In genomic region chr11:116671112-116671844, GRCm38 (mm10) we compare ENCODE assay signal across 8 mouse cellular contexts. TPM values are rescaled to one million over a fixed set of nuclear protein-coding genes. Genes with fewer than 3 reads are reported as not detected.
A peak's percentile ranks its signal among the peaks of the same experiment; 100 is the strongest.
DNase-seq lines count a peak whose midpoint lies in the region; ATAC-seq lines count a peak whose summit lies in the region.

No protein-coding gene starts in this region.

- H3K4me2 ChIP-seq in heart, embryonic 16.5 days (ENCODE audit: low read depth, low read length) = peak overlapping the region; percentile 92
- peak overlapping the region; percentile 86 for H3K4me2 ChIP-seq in liver, embryonic 15.5 days
- H3K4me2 ChIP-seq in neural tube, embryonic 12.5 days (replicated peaks) = peak overlapping the region; percentile 91

- peak overlapping the region; percentile 95 for H3K9ac ChIP-seq in heart, embryonic 16.5 days (ENCODE audit: low read length)
- peak overlapping the region; percentile 75 for H3K9ac ChIP-seq in liver, embryonic 15.5 days
- peak overlapping the region; percentile 87 for H3K9ac ChIP-seq in neural tube, embryonic 12.5 days

- peak overlapping the region; percentile 95 for H3K27ac ChIP-seq in forebrain, embryonic 10.5 days
- peak overlapping the region; percentile 75 for H3K27ac ChIP-seq in heart, embryonic 16.5 days (ENCODE audit: low read length)
- peak overlapping the region; percentile 80 for H3K27ac ChIP-seq in liver, embryonic 15.5 days (replicated peaks)
- H3K27ac ChIP-seq in neural tube, embryonic 12.5 days = 0 out of 2 replicates have a peak overlapping the region, but pooled peaks have one; percentile 20

- DNase-seq in CD8-positive naive resting alpha-beta T cell, adult 2 months (ENCODE audit: low read depth in 2 of 2, low spot score in 2 of 2) = peak; percentile 97 to 99
- peak; percentile 100 for DNase-seq in c-Kit-positive CD71-negative TER-119-negative erythroid progenitor cells, embryonic 14.5 days (ENCODE audit: low read depth)
- peak; percentile 95 for DNase-seq in forebrain, embryonic 10.5 days (ENCODE audit: extremely low spot score, low spot score)
- DNase-seq in kidney, postnatal 36 days = peak; percentile 99
- DNase-seq in telencephalon, adult 2 months (ENCODE audit: low read depth, low spot score) = peak; percentile 96

- H3K27me3 ChIP-seq in forebrain, embryonic 10.5 days (ENCODE audit: poor library complexity, severe bottlenecking) = peaks cover 20% of the 10 kb centered on the region
- no peaks in the 10 kb centered on the region for H3K27me3 ChIP-seq in heart, embryonic 16.5 days (ENCODE audit: control insufficient read depth, insufficient read depth, low read length)
- peaks cover 15% of the 10 kb centered on the region; the same call in 1 of the 2 replicates for H3K27me3 ChIP-seq in liver, embryonic 15.5 days
- no peaks in the 10 kb centered on the region; the same call in 1 of the 2 replicates for H3K27me3 ChIP-seq in neural tube, embryonic 12.5 days (replicated peaks)

- peak; percentile 87 for ATAC-seq in heart, embryonic 16.5 days (replicated peaks; ENCODE audit: extremely low read depth, insufficient read depth, low FRiP score)
- peak; percentile 89 for ATAC-seq in liver, embryonic 15.5 days (ENCODE audit: insufficient read depth)
- ATAC-seq in neural tube, embryonic 12.5 days (ENCODE audit: low FRiP score, low read depth) = peak; percentile 91

- WGBS in forebrain, embryonic 10.5 days = 1% methylated on average over 45 of the region's 45 CpGs
- under 1% methylated on average over 45 of the region's 45 CpGs for WGBS in heart, embryonic 16.5 days
- WGBS in liver, embryonic 15.5 days (ENCODE audit: insufficient replicate concordance) = under 1% methylated on average over 45 of the region's 45 CpGs
- WGBS in neural tube, embryonic 12.5 days = 3% methylated on average over 45 of the region's 45 CpGs

- peak overlapping the region; percentile 91 for H3K4me3 ChIP-seq in forebrain, embryonic 10.5 days
- H3K4me3 ChIP-seq in heart, embryonic 16.5 days (ENCODE audit: low read length) = peak overlapping the region; percentile 95
- H3K4me3 ChIP-seq in liver, embryonic 15.5 days (replicated peaks) = peak overlapping the region; percentile 75
- H3K4me3 ChIP-seq in neural tube, embryonic 12.5 days = peak overlapping the region; percentile 82

- H3K36me3 ChIP-seq in forebrain, embryonic 10.5 days (replicated peaks) = peaks cover 38% of the 10 kb centered on the region
- H3K36me3 ChIP-seq in heart, embryonic 16.5 days (ENCODE audit: control insufficient read depth, insufficient read depth) = peaks cover 27% of the 10 kb centered on the region
- peaks cover 36% of the 10 kb centered on the region for H3K36me3 ChIP-seq in liver, embryonic 15.5 days (replicated peaks)
- peaks cover 35% of the 10 kb centered on the region for H3K36me3 ChIP-seq in neural tube, embryonic 12.5 days

- no peaks in the 10 kb centered on the region for H3K9me3 ChIP-seq in forebrain, embryonic 10.5 days
- H3K9me3 ChIP-seq in heart, embryonic 16.5 days (replicated peaks; ENCODE audit: control insufficient read depth, low read length) = no peaks in the 10 kb centered on the region
- H3K9me3 ChIP-seq in liver, embryonic 15.5 days (replicated peaks) = no peaks in the 10 kb centered on the region
- H3K9me3 ChIP-seq in neural tube, embryonic 12.5 days = no peaks in the 10 kb centered on the region

- H3K4me1 ChIP-seq in forebrain, embryonic 10.5 days = peaks cover 55% of the 10 kb centered on the region
- H3K4me1 ChIP-seq in heart, embryonic 16.5 days (ENCODE audit: control insufficient read depth, insufficient read depth, low read length) = peaks cover 24% of the 10 kb centered on the region
- peaks cover 68% of the 10 kb centered on the region for H3K4me1 ChIP-seq in liver, embryonic 15.5 days (replicated peaks)
- peaks cover 38% of the 10 kb centered on the region for H3K4me1 ChIP-seq in neural tube, embryonic 12.5 days

RNA-seq across cellular contexts. Expression of gene Cygb, which starts 17.2 kb away (rescaled TPM):
- 2.5 and 2.9 TPM in 2 replicates for polyA plus RNA-seq in forebrain, embryonic 10.5 days (2016; fragmentation: Nextera tagmentation; extraction: Ambion mirVana)
- 11.6 and 12.3 TPM in 2 replicates for polyA plus RNA-seq in heart, embryonic 16.5 days (2015; fragmentation: Nextera tagmentation; extraction: Ambion mirVana)
- 0.84 and 1.0 TPM in 2 replicates for polyA plus RNA-seq in liver, embryonic 15.5 days (2015; fragmentation: Nextera tagmentation; extraction: Ambion mirVana)
- polyA plus RNA-seq in neural tube, embryonic 12.5 days (2016; fragmentation: Nextera tagmentation; extraction: Ambion mirVana) = 6.7 and 6.9 TPM in 2 replicates

RNA-seq across cellular contexts. Expression of gene Prcd, which starts 17.9 kb away (rescaled TPM):
- polyA plus RNA-seq in forebrain, embryonic 10.5 days (2016; fragmentation: Nextera tagmentation; extraction: Ambion mirVana) = 0.62 and 1.1 TPM in 2 replicates
- polyA plus RNA-seq in heart, embryonic 16.5 days (2015; fragmentation: Nextera tagmentation; extraction: Ambion mirVana) = 1.7 and 2.5 TPM in 2 replicates
- polyA plus RNA-seq in liver, embryonic 15.5 days (2015; fragmentation: Nextera tagmentation; extraction: Ambion mirVana) = 0.16 and 0.29 TPM in 2 replicates
- 0.39 and 0.79 TPM in 2 replicates for polyA plus RNA-seq in neural tube, embryonic 12.5 days (2016; fragmentation: Nextera tagmentation; extraction: Ambion mirVana)

RNA-seq across cellular contexts. Expression of gene Rhbdf2, which starts 44.5 kb away (rescaled TPM):
- polyA plus RNA-seq in forebrain, embryonic 10.5 days (2016; fragmentation: Nextera tagmentation; extraction: Ambion mirVana) = 3.5 and 4.0 TPM in 2 replicates
- polyA plus RNA-seq in heart, embryonic 16.5 days (2015; fragmentation: Nextera tagmentation; extraction: Ambion mirVana) = 9.9 and 10.3 TPM in 2 replicates
- 7.2 and 7.5 TPM in 2 replicates for polyA plus RNA-seq in liver, embryonic 15.5 days (2015; fragmentation: Nextera tagmentation; extraction: Ambion mirVana)
- 4.9 and 6.5 TPM in 2 replicates for polyA plus RNA-seq in neural tube, embryonic 12.5 days (2016; fragmentation: Nextera tagmentation; extraction: Ambion mirVana)

Comparison
In these comparisons a context has a peak if more than half of its experiments do, and no peak if none do; other contexts are left out.
1. Peak in every context shown above with its lines: DNase-seq, ATAC-seq, H3K4me3 ChIP-seq and H3K27ac ChIP-seq.
2. H3K27ac ChIP-seq: peak in every context shown above with its lines; median percentile 95 in forebrain, embryonic 10.5 days; 80 in liver, embryonic 15.5 days; 75 in heart, embryonic 16.5 days; 20 in neural tube, embryonic 12.5 days.